In genomic region chr16:78232205-78232604, GRCm38 (mm10) we compare ENCODE assay signal across 15 mouse cellular contexts.
"Had no signal": no experiment of that assay in that cellular context is flagged by ENCODE, and none has a peak within 500 bp of the region (broad histone marks: within the 10 kb centered on the region; RNA-seq: fewer than 3 reads in every experiment).

No protein-coding gene starts in this region.

- H3K4me2 ChIP-seq: neural tube, embryonic 15.5 days; stomach, embryonic 15.5 days had no signal

- H3K27ac ChIP-seq: neural tube, embryonic 15.5 days; stomach, embryonic 15.5 days; stomach, postnatal 0 days had no signal

- DNase-seq: retina, postnatal 1 day; right cerebral cortex, adult 18-20 months; right cerebral cortex, postnatal 14 days; right cerebral cortex, postnatal 25 days; right cerebral cortex, postnatal 4 days; spleen, adult 18-20 months; thymus, adult 18-20 months; thymus, adult 2 months; thymus, postnatal 14 days; thymus, postnatal 25 days; thymus, postnatal 36 days; thymus, postnatal 4 days had no signal

- H3K9ac ChIP-seq: neural tube, embryonic 15.5 days; stomach, embryonic 15.5 days had no signal

- H3K36me3 ChIP-seq: neural tube, embryonic 15.5 days; stomach, embryonic 15.5 days had no signal

- H3K9me3 ChIP-seq: neural tube, embryonic 15.5 days; stomach, embryonic 15.5 days had no signal

- H3K4me3 ChIP-seq: neural tube, embryonic 15.5 days; stomach, embryonic 15.5 days had no signal

- H3K27me3 ChIP-seq: neural tube, embryonic 15.5 days; stomach, embryonic 15.5 days had no signal
